Mouse (Mus musculus): Measurements from ENCODE around the gene Usp29. TPM values are rescaled to one million over a fixed set of nuclear protein-coding genes. Genes with fewer than 3 reads are reported as not detected.

Usp29 gene
- polyA plus RNA-seq, 1 experiment from 2014 or later: 6.8 TPM

GRCm38 (mm10) chr7:6777107-6777506 is 46.7 kb downstream of the Usp29 start:
- Histone ChIP-seq H3K9ac (ENCODE audit: low read length) (no peak overlapping the region), H3K27ac (ENCODE audit: low read depth) (peak overlapping the region; percentile 75), H3K4me3 (ENCODE audit: low read depth, low read length) (no peak overlapping the region), H3K27me3 (replicated peaks; ENCODE audit: control insufficient read depth, insufficient read depth, low read length) (no peaks in the 10 kb centered on the region), H3K36me3 (ENCODE audit: control insufficient read depth, insufficient read depth, low read length) (no peaks in the 10 kb centered on the region), H3K4me2 (ENCODE audit: low read length) (no peak overlapping the region), H3K4me1 (replicated peaks; ENCODE audit: control insufficient read depth, insufficient read depth, low read length) (peaks cover 33% of the 10 kb centered on the region), H3K9me3 (ENCODE audit: control insufficient read depth, low read length) (no peaks in the 10 kb centered on the region)
- ATAC-seq (replicated peaks; ENCODE audit: low FRiP score, low TSS enrichment, low read depth) (peak; percentile 51), DNase-seq (ENCODE audit: low spot score) (peak; percentile 60)
- WGBS: 22% methylated on average over 2 of the region's 2 CpGs

GRCm38 (mm10) chr7:6777689-6778088 is 47.3 kb downstream of the Usp29 start:
- Histone ChIP-seq H3K4me2 (ENCODE audit: low read length) (no peak overlapping the region), H3K9ac (ENCODE audit: low read length) (no peak overlapping the region), H3K27ac (ENCODE audit: low read depth) (peak overlapping the region; percentile 75), H3K4me1 (replicated peaks; ENCODE audit: control insufficient read depth, insufficient read depth, low read length) (peaks cover 36% of the 10 kb centered on the region), H3K9me3 (ENCODE audit: control insufficient read depth, low read length) (no peaks in the 10 kb centered on the region), H3K4me3 (ENCODE audit: low read depth, low read length) (no peak overlapping the region), H3K27me3 (replicated peaks; ENCODE audit: control insufficient read depth, insufficient read depth, low read length) (no peaks in the 10 kb centered on the region), H3K36me3 (ENCODE audit: control insufficient read depth, insufficient read depth, low read length) (no peaks in the 10 kb centered on the region)
- peak; percentile 34; the same call in 1 of the 2 replicates for ATAC-seq (replicated peaks; ENCODE audit: low FRiP score, low TSS enrichment, low read depth)
- 10% methylated on average over 4 of the region's 4 CpGs for WGBS
- no peak for DNase-seq (ENCODE audit: low spot score)

GRCm38 (mm10) chr7:6779172-6779571 is 48.8 kb downstream of the Usp29 start:
- Histone ChIP-seq H3K4me1 (replicated peaks; ENCODE audit: control insufficient read depth, insufficient read depth, low read length) (peaks cover 39% of the 10 kb centered on the region), H3K27me3 (replicated peaks; ENCODE audit: control insufficient read depth, insufficient read depth, low read length) (no peaks in the 10 kb centered on the region), H3K9ac (ENCODE audit: low read length) (no peak overlapping the region), H3K4me2 (ENCODE audit: low read length) (no peak overlapping the region), H3K4me3 (ENCODE audit: low read depth, low read length) (no peak overlapping the region), H3K36me3 (ENCODE audit: control insufficient read depth, insufficient read depth, low read length) (no peaks in the 10 kb centered on the region), H3K27ac (ENCODE audit: low read depth) (no peak overlapping the region), H3K9me3 (ENCODE audit: control insufficient read depth, low read length) (no peaks in the 10 kb centered on the region)
- no peak for DNase-seq (ENCODE audit: low spot score)
- no peak for ATAC-seq (replicated peaks; ENCODE audit: low FRiP score, low TSS enrichment, low read depth)
- WGBS: 78% methylated on average over 5 of the region's 5 CpGs

- ATAC-seq (replicated peaks; ENCODE audit: low FRiP score, low TSS enrichment, low read depth) (no peak), DNase-seq (ENCODE audit: low spot score) (peak; percentile 73)
- 21% methylated on average over 11 of the region's 11 CpGs for WGBS
- Histone ChIP-seq H3K4me2 (ENCODE audit: low read length) (peak overlapping the region; percentile 20; the same call in 1 of the 2 replicates), H3K4me1 (replicated peaks; ENCODE audit: control insufficient read depth, insufficient read depth, low read length) (peaks cover 50% of the 10 kb centered on the region), H3K9me3 (ENCODE audit: control insufficient read depth, low read length) (no peaks in the 10 kb centered on the region), H3K36me3 (ENCODE audit: control insufficient read depth, insufficient read depth, low read length) (no peaks in the 10 kb centered on the region), H3K4me3 (ENCODE audit: low read depth, low read length) (no peak overlapping the region), H3K27ac (ENCODE audit: low read depth) (peak overlapping the region; percentile 86), H3K27me3 (replicated peaks; ENCODE audit: control insufficient read depth, insufficient read depth, low read length) (no peaks in the 10 kb centered on the region), H3K9ac (ENCODE audit: low read length) (peak overlapping the region; percentile 29; the same call in 1 of the 2 replicates)
Observed at GRCm38 (mm10) chr7:6781541-6781940, 51.2 kb downstream of the Usp29 start.

- H3K4me2 ChIP-seq (ENCODE audit: low read length): peak overlapping the region; percentile 22
- no peaks in the 10 kb centered on the region for H3K27me3 ChIP-seq (replicated peaks; ENCODE audit: control insufficient read depth, insufficient read depth, low read length)
- peaks cover 35% of the 10 kb centered on the region for H3K4me1 ChIP-seq (replicated peaks; ENCODE audit: control insufficient read depth, insufficient read depth, low read length)
- no peaks in the 10 kb centered on the region for H3K9me3 ChIP-seq (ENCODE audit: control insufficient read depth, low read length)
- DNase-seq (ENCODE audit: low spot score) (peak; percentile 63), ATAC-seq (replicated peaks; ENCODE audit: low FRiP score, low TSS enrichment, low read depth) (peak; percentile 51)
- no peak overlapping the region for H3K4me3 ChIP-seq (ENCODE audit: low read depth, low read length)
- no peaks in the 10 kb centered on the region for H3K36me3 ChIP-seq (ENCODE audit: control insufficient read depth, insufficient read depth, low read length)
- 8% methylated on average over 8 of the region's 8 CpGs for WGBS
- H3K9ac ChIP-seq (ENCODE audit: low read length): no peak overlapping the region
- peak overlapping the region; percentile 78 for H3K27ac ChIP-seq (ENCODE audit: low read depth)
Observed at GRCm38 (mm10) chr7:6784340-6785073, 54.1 kb downstream of the Usp29 start.

- Histone ChIP-seq H3K27ac (ENCODE audit: low read depth) (0 out of 2 replicates have a peak overlapping the region, but pooled peaks have one; percentile 33), H3K36me3 (ENCODE audit: control insufficient read depth, insufficient read depth, low read length) (no peaks in the 10 kb centered on the region)
- DNase-seq (ENCODE audit: low spot score): no peak
Observed at GRCm38 (mm10) chr7:6787000-6787399, 56.6 kb downstream of the Usp29 start.

GRCm38 (mm10) chr7:6788101-6788500 is 57.7 kb downstream of the Usp29 start:
- ATAC-seq (replicated peaks; ENCODE audit: low FRiP score, low TSS enrichment, low read depth): no peak
- peaks cover 18% of the 10 kb centered on the region for H3K4me1 ChIP-seq (replicated peaks; ENCODE audit: control insufficient read depth, insufficient read depth, low read length)
- H3K27ac ChIP-seq (ENCODE audit: low read depth): 0 out of 2 replicates have a peak overlapping the region, but pooled peaks have one; percentile 33
- H3K36me3 ChIP-seq (ENCODE audit: control insufficient read depth, insufficient read depth, low read length): no peaks in the 10 kb centered on the region
- DNase-seq (ENCODE audit: low spot score): no peak
- WGBS: 37% methylated on average over 2 of the region's 2 CpGs
- no peak overlapping the region for H3K4me2 ChIP-seq (ENCODE audit: low read length)
- no peak overlapping the region for H3K4me3 ChIP-seq (ENCODE audit: low read depth, low read length)
- H3K27me3 ChIP-seq (replicated peaks; ENCODE audit: control insufficient read depth, insufficient read depth, low read length): no peaks in the 10 kb centered on the region
- no peaks in the 10 kb centered on the region for H3K9me3 ChIP-seq (ENCODE audit: control insufficient read depth, low read length)
- H3K9ac ChIP-seq (ENCODE audit: low read length): no peak overlapping the region

More at GRCm38 (mm10) chr7:6787000-6787399, 56.6 kb downstream of the Usp29 start:
- H3K4me1 ChIP-seq (replicated peaks; ENCODE audit: control insufficient read depth, insufficient read depth, low read length): peaks cover 22% of the 10 kb centered on the region
- no peak overlapping the region for H3K4me2 ChIP-seq (ENCODE audit: low read length)
- no peak overlapping the region for H3K4me3 ChIP-seq (ENCODE audit: low read depth, low read length)
- no peak overlapping the region for H3K9ac ChIP-seq (ENCODE audit: low read length)
- ATAC-seq (replicated peaks; ENCODE audit: low FRiP score, low TSS enrichment, low read depth): no peak
- WGBS: 47% methylated on average over 2 of the region's 2 CpGs
- no peaks in the 10 kb centered on the region for H3K27me3 ChIP-seq (replicated peaks; ENCODE audit: control insufficient read depth, insufficient read depth, low read length)
- no peaks in the 10 kb centered on the region for H3K9me3 ChIP-seq (ENCODE audit: control insufficient read depth, low read length)

- no peak overlapping the region for H3K4me3 ChIP-seq (ENCODE audit: low read depth, low read length)
- H3K4me1 ChIP-seq (replicated peaks; ENCODE audit: control insufficient read depth, insufficient read depth, low read length): no peaks in the 10 kb centered on the region
- no peak overlapping the region for H3K9ac ChIP-seq (ENCODE audit: low read length)
- H3K27me3 ChIP-seq (replicated peaks; ENCODE audit: control insufficient read depth, insufficient read depth, low read length): no peaks in the 10 kb centered on the region
- no peaks in the 10 kb centered on the region for H3K9me3 ChIP-seq (ENCODE audit: control insufficient read depth, low read length)
- 59% methylated on average over 9 of the region's 9 CpGs for WGBS
- no peak overlapping the region for H3K4me2 ChIP-seq (ENCODE audit: low read length)
- 0 out of 2 replicates have a peak overlapping the region, but pooled peaks have one; percentile 16 for H3K27ac ChIP-seq (ENCODE audit: low read depth)
- no peak for DNase-seq (ENCODE audit: low spot score)
- no peak; the same call in 1 of the 2 replicates for ATAC-seq (replicated peaks; ENCODE audit: low FRiP score, low TSS enrichment, low read depth)
- H3K36me3 ChIP-seq (ENCODE audit: control insufficient read depth, insufficient read depth, low read length): no peaks in the 10 kb centered on the region
Observed at GRCm38 (mm10) chr7:6791286-6792065, 61.1 kb downstream of the Usp29 start.
